Mouse (Mus musculus): ENCODE results near the gene Fgfr2. TPM values are rescaled to one million over a fixed set of nuclear protein-coding genes. Genes with fewer than 3 reads are reported as not detected.

Fgfr2 gene
- total RNA-seq, 1 experiment = 37.5 TPM

GRCm38 (mm10) chr7:130946303-130946702 lies 2176.8 kb downstream of the Fgfr2 start:
- peaks cover 7 to 31% of the 10 kb centered on the region in 2 experiments; a peak in 3 of 4 replicates for H3K4me1 ChIP-seq (ENCODE audit: control insufficient read depth in 2 of 2, insufficient read depth in 2 of 2, low read length in 2 of 2, poor library complexity in 1 of 2)
- in situ Hi-C loops (cut with MboI; ENCODE audit: low sequenced_read_pairs in 2 of 2, unreplicated experiment in 2 of 2) = no loop called here
- TF ChIP-seq HCFC1 (IDR thresholded peaks at IDR 0.05; ENCODE audit: borderline replicate concordance, insufficient read depth, low read length) = no peak
- no peak for TF ChIP-seq MAFK (IDR thresholded peaks at IDR 0.05; ENCODE audit: insufficient read depth, low read depth, low read length)
- no peak for TF ChIP-seq ZNF384 (IDR thresholded peaks at IDR 0.05; ENCODE audit: low read depth, low read length)
- TF ChIP-seq CHD2 (IDR thresholded peaks at IDR 0.05; ENCODE audit: low read depth, low read length) = no peak
- TF ChIP-seq ZC3H11A (IDR thresholded peaks at IDR 0.05; ENCODE audit: borderline replicate concordance, low read depth, low read length) = no peak

GRCm38 (mm10) chr7:130945730-130946129 lies 2177.4 kb downstream of the Fgfr2 start:
- TF ChIP-seq ZNF384 (IDR thresholded peaks at IDR 0.05; ENCODE audit: low read depth, low read length) = no peak
- 0 out of 2 replicates have a peak, but pooled peaks have one; percentile 44 for TF ChIP-seq CHD2 (IDR thresholded peaks at IDR 0.05; ENCODE audit: low read depth, low read length)
- no peak overlapping the region for H3K9ac ChIP-seq (ENCODE audit: insufficient read depth, low read depth, low read length, poor library complexity, severe bottlenecking)
- H3K36me3 ChIP-seq (ENCODE audit: control insufficient read depth, insufficient read depth, low read length, poor library complexity, severe bottlenecking) = no peaks in the 10 kb centered on the region
- H3K27ac ChIP-seq (ENCODE audit: insufficient read depth, low read depth, low read length, poor library complexity, severe bottlenecking) = peak overlapping the region; percentile 91
- H3K4me1 ChIP-seq (ENCODE audit: control insufficient read depth in 2 of 2, insufficient read depth in 2 of 2, low read length in 2 of 2, poor library complexity in 1 of 2) = peaks cover 7 to 27% of the 10 kb centered on the region in 2 experiments; a peak in 3 of 4 replicates
- H3K9me3 ChIP-seq (ENCODE audit: control insufficient read depth, insufficient read depth, low read depth, low read length) = no peaks in the 10 kb centered on the region
- in situ Hi-C loops (cut with MboI; ENCODE audit: low sequenced_read_pairs in 2 of 2, unreplicated experiment in 2 of 2) = no loop called here
- no peak overlapping the region for H3K4me3 ChIP-seq (ENCODE audit: insufficient read depth in 1 of 2, low read depth in 1 of 2, low read length in 2 of 2, poor library complexity in 1 of 2, severe bottlenecking in 1 of 2)
- DNase-seq (ENCODE audit: low read depth, low spot score) = no peak

More at GRCm38 (mm10) chr7:130946303-130946702, 2176.8 kb downstream of the Fgfr2 start:
- peak overlapping the region; percentile 63; the same call in 1 of the 2 replicates for H3K9ac ChIP-seq (ENCODE audit: insufficient read depth, low read depth, low read length, poor library complexity, severe bottlenecking)
- no peaks in the 10 kb centered on the region for H3K36me3 ChIP-seq (ENCODE audit: control insufficient read depth, insufficient read depth, low read length, poor library complexity, severe bottlenecking)
- no peak overlapping the region for H3K4me3 ChIP-seq (ENCODE audit: insufficient read depth in 1 of 2, low read depth in 1 of 2, low read length in 2 of 2, poor library complexity in 1 of 2, severe bottlenecking in 1 of 2)
- peak overlapping the region; percentile 91 for H3K27ac ChIP-seq (ENCODE audit: insufficient read depth, low read depth, low read length, poor library complexity, severe bottlenecking)
- H3K9me3 ChIP-seq (ENCODE audit: control insufficient read depth, insufficient read depth, low read depth, low read length) = no peaks in the 10 kb centered on the region
- DNase-seq (ENCODE audit: low read depth, low spot score) = no peak

GRCm38 (mm10) chr7:130944766-130945475 lies 2178.2 kb downstream of the Fgfr2 start:
- TF ChIP-seq HCFC1 (IDR thresholded peaks at IDR 0.05; ENCODE audit: borderline replicate concordance, insufficient read depth, low read length) (no peak), MAFK (IDR thresholded peaks at IDR 0.05; ENCODE audit: insufficient read depth, low read depth, low read length) (no peak), ZNF384 (IDR thresholded peaks at IDR 0.05; ENCODE audit: low read depth, low read length) (no peak), ZC3H11A (IDR thresholded peaks at IDR 0.05; ENCODE audit: borderline replicate concordance, low read depth, low read length) (no peak), CHD2 (IDR thresholded peaks at IDR 0.05; ENCODE audit: low read depth, low read length) (no peak)
- Histone ChIP-seq H3K9ac (ENCODE audit: insufficient read depth, low read depth, low read length, poor library complexity, severe bottlenecking) (peak overlapping the region; percentile 21; the same call in 1 of the 2 replicates), H3K27ac (ENCODE audit: insufficient read depth, low read depth, low read length, poor library complexity, severe bottlenecking) (peak overlapping the region; percentile 87), H3K4me1 (ENCODE audit: control insufficient read depth in 2 of 2, insufficient read depth in 2 of 2, low read length in 2 of 2, poor library complexity in 1 of 2) (peaks cover 7 to 27% of the 10 kb centered on the region in 2 experiments; a peak in 3 of 4 replicates), H3K9me3 (ENCODE audit: control insufficient read depth, insufficient read depth, low read depth, low read length) (no peaks in the 10 kb centered on the region), H3K4me3 (ENCODE audit: insufficient read depth in 1 of 2, low read depth in 1 of 2, low read length in 2 of 2, poor library complexity in 1 of 2, severe bottlenecking in 1 of 2) (peak overlapping the region in 1 of 2 experiments; percentile 1; a peak in 1 of 4 replicates), H3K36me3 (ENCODE audit: control insufficient read depth, insufficient read depth, low read length, poor library complexity, severe bottlenecking) (no peaks in the 10 kb centered on the region)
- in situ Hi-C loops (cut with MboI; ENCODE audit: low sequenced_read_pairs in 2 of 2, unreplicated experiment in 2 of 2) = no loop called here
- no peak for DNase-seq (ENCODE audit: low read depth, low spot score)

DNA sequence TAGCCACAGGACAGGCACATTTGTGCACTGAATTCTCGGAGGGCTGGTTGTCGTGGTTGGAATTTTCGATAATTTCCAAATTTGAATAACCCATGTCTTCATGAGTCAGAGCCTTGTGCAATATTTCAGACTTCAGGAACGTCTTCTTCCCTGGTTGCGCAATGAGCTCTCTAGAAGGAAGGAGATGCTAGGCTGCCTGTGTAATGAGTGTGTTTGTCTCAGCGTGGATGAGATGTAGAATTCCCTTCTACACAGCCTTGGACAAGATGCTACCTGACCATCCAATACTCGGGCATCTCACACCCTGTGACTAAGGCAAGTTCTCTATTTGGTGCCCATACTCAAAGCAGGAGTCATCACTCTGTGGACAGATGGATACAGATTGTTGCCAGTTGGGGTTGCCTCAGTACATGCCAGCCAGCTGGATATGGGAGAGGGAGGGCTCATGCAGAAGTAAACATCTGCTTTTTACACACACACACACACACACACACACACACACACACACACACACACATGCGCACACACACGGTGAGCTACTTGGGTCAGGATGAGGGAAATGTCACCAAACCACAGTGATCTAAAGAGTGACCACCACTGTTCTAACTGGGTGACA lies 2179.8 kb downstream of the Fgfr2 start:
- no peak for DNase-seq (ENCODE audit: low read depth, low spot score)
- TF ChIP-seq HCFC1 (IDR thresholded peaks at IDR 0.05; ENCODE audit: borderline replicate concordance, insufficient read depth, low read length) (no peak), ZC3H11A (IDR thresholded peaks at IDR 0.05; ENCODE audit: borderline replicate concordance, low read depth, low read length) (no peak), MAFK (IDR thresholded peaks at IDR 0.05; ENCODE audit: insufficient read depth, low read depth, low read length) (no peak), ZNF384 (IDR thresholded peaks at IDR 0.05; ENCODE audit: low read depth, low read length) (no peak), CHD2 (IDR thresholded peaks at IDR 0.05; ENCODE audit: low read depth, low read length) (no peak)
- H3K27ac ChIP-seq (ENCODE audit: insufficient read depth, low read depth, low read length, poor library complexity, severe bottlenecking) = peak overlapping the region; percentile 20; the same call in 1 of the 2 replicates
- no peaks in the 10 kb centered on the region for H3K36me3 ChIP-seq (ENCODE audit: control insufficient read depth, insufficient read depth, low read length, poor library complexity, severe bottlenecking)
- in situ Hi-C loops (cut with MboI; ENCODE audit: low sequenced_read_pairs in 2 of 2, unreplicated experiment in 2 of 2) = no loop called here
- H3K4me1 ChIP-seq (ENCODE audit: control insufficient read depth in 2 of 2, insufficient read depth in 2 of 2, low read length in 2 of 2, poor library complexity in 1 of 2) = peaks cover 7 to 23% of the 10 kb centered on the region in 2 experiments; a peak in 3 of 4 replicates
- no peak overlapping the region for H3K4me3 ChIP-seq (ENCODE audit: insufficient read depth in 1 of 2, low read depth in 1 of 2, low read length in 2 of 2, poor library complexity in 1 of 2, severe bottlenecking in 1 of 2)
- H3K9ac ChIP-seq (ENCODE audit: insufficient read depth, low read depth, low read length, poor library complexity, severe bottlenecking) = no peak overlapping the region
- no peaks in the 10 kb centered on the region for H3K9me3 ChIP-seq (ENCODE audit: control insufficient read depth, insufficient read depth, low read depth, low read length)
